Mouse (Mus musculus) bone marrow macrophage, adult 2 months (primary cell): ENCODE measurements around the gene Prr7. TPM values are rescaled to one million over a fixed set of nuclear protein-coding genes. Genes with fewer than 3 reads are reported as not detected.

ENCODE experiments used
- H3K27ac ChIP-seq: 2 replicates; pipeline ENCODE4 v1.5.1; 2012; ENCODE audit warnings: low read depth, low read length; ENCODE audit not compliant: insufficient read depth
- H3K4me1 ChIP-seq: 2 replicates; pipeline ENCODE4 v1.6.1; 2012; ENCODE audit warnings: low read length; ENCODE audit not compliant: control insufficient read depth, insufficient read depth
- H3K4me3 ChIP-seq: 2 replicates; pipeline ENCODE4 v1.5.1; 2012; ENCODE audit warnings: mild to moderate bottlenecking, low read length, moderate library complexity; ENCODE audit not compliant: insufficient read depth
- CTCF ChIP-seq: IDR thresholded peaks from 2 replicates; pipeline ENCODE4 v1.5.1; 2012; ENCODE audit warnings: low read depth, mild to moderate bottlenecking, low read length, moderate library complexity
- POLR2A ChIP-seq: IDR thresholded peaks from 2 replicates; pipeline ENCODE4 v1.6.1; 2012; ENCODE audit warnings: mild to moderate bottlenecking, low read depth, low read length, borderline replicate concordance
- polyA plus RNA-seq: library from polyadenylated mRNA; stranded (reverse); fragments of >200 nt; gene quantifications from 2 replicates; pipeline ENCODE4 v1.2.4, GENCODE M21; 2012; ENCODE audit not compliant: missing spikeins, insufficient read depth, insufficient read length

The Prr7 gene
- polyA plus RNA-seq = not detected in 2 replicates

GRCm38 (mm10) chr13:55464027-55464884, at the start of gene Prr7:
Gene Prr7 (plus strand): TSS chr13:55464267.
- TF ChIP-seq POLR2A (no peak), CTCF (no peak)
- Histone ChIP-seq H3K4me1 (peaks cover 5% of the 10 kb centered on the region; the same call in 1 of the 2 replicates), H3K27ac (no peak within 1 kb of the TSS), H3K4me3 (peak within 1 kb of the TSS; percentile 49)

- Histone ChIP-seq H3K27ac (no peak within 1 kb of the TSS), H3K4me1 (peaks cover 6% of the 10 kb centered on the region; the same call in 1 of the 2 replicates), H3K4me3 (no peak within 1 kb of the TSS)
- no peak for TF ChIP-seq CTCF
- no peak for TF ChIP-seq POLR2A
Measured at GRCm38 (mm10) chr13:55414743-55415380, 49.2 kb upstream of the Prr7 start, which contains the start of gene Pfn3. Gene Pfn3 (minus strand): TSS chr13:55415232.

GRCm38 (mm10) chr13:55418004-55418403, 46.1 kb upstream of the Prr7 start:
- TF ChIP-seq POLR2A (no peak), CTCF (peak; percentile 35; the same call in 1 of the 2 replicates)
- Histone ChIP-seq H3K4me3 (no peak overlapping the region), H3K4me1 (peaks cover 6% of the 10 kb centered on the region; the same call in 1 of the 2 replicates), H3K27ac (no peak overlapping the region)

GRCm38 (mm10) chr13:55419142-55419541, 44.9 kb upstream of the Prr7 start:
- Histone ChIP-seq H3K27ac (no peak overlapping the region), H3K4me3 (no peak overlapping the region), H3K4me1 (peaks cover 3% of the 10 kb centered on the region; the same call in 1 of the 2 replicates)
- TF ChIP-seq POLR2A (no peak), CTCF (no peak)

GRCm38 (mm10) chr13:55420018-55420932, 43.8 kb upstream of the Prr7 start:
- Histone ChIP-seq H3K27ac (no peak overlapping the region), H3K4me1 (peaks cover 3% of the 10 kb centered on the region; the same call in 1 of the 2 replicates), H3K4me3 (no peak overlapping the region)
- TF ChIP-seq CTCF (no peak), POLR2A (no peak)

DNA sequence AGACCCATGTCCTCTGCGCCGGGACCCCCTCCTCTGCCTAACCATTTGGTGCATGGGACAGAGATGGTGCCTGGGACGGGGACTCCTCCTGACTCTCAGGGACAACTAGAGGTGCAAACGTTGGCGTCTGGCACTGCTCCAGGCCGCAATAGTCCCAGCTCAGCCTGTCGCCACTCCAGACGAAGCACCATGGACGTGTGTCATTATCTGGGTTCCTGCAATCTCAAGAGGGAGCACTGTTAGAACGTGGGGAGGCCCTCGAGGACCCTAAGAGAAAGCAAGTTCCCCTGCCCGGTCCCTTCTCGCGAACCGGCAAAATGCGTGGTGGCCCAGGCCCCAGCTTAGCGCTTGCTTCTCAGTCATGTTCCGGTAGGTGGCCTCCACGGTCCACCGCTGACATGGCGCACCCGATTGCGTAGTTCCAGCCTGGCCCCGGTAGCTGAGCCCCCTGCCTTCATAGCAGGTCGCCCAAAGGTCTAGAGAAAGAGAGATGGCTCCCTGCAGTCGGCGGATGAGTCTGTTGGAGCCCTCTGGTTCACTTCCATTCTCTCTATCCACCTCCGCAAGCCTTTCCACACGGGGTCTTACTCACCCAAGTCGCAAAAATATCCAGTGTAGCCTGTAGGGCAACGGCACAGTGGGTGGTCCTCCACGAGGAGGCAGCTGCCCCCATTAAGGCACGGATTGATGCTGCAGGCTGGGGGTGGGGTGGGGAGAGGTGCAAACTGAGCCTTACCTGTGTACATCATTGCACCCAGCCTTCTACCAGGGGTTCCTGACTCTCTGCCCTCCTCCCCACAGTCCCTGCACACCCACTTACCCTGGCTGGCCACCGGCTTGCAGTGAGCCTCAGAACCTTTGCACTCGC, 42.9 kb upstream of the Prr7 start:
- Histone ChIP-seq H3K4me3 (no peak overlapping the region), H3K4me1 (peaks cover 3% of the 10 kb centered on the region; the same call in 1 of the 2 replicates), H3K27ac (no peak overlapping the region)
- TF ChIP-seq POLR2A (no peak), CTCF (peak; percentile 67)

GRCm38 (mm10) chr13:55426613-55427012, 37.5 kb upstream of the Prr7 start, which contains the start of gene F12:
Gene F12 (minus strand): TSS chr13:55426793.
- TF ChIP-seq CTCF = no peak
- TF ChIP-seq POLR2A = no peak
- H3K4me1 ChIP-seq = peaks cover 23% of the 10 kb centered on the region
- no peak within 1 kb of the TSS for H3K4me3 ChIP-seq
- no peak within 1 kb of the TSS for H3K27ac ChIP-seq

GRCm38 (mm10) chr13:55429226-55429888, 34.7 kb upstream of the Prr7 start:
- Histone ChIP-seq H3K27ac (peak overlapping the region; percentile 75), H3K4me1 (peaks cover 39% of the 10 kb centered on the region), H3K4me3 (peak overlapping the region; percentile 7)
- TF ChIP-seq CTCF (no peak), POLR2A (no peak)
